Mouse (Mus musculus) olfactory bulb, adult 2 months (tissue): ENCODE data around the gene Sacm1l.

Experiments
- CTCF ChIP-seq: fragments of 200-500 bp; IDR thresholded peaks from 2 replicates; pipeline ENCODE4 v1.5.1; 2012; ENCODE audit warnings: low read depth, mild to moderate bottlenecking, low read length, moderate library complexity; ENCODE audit not compliant: insufficient read depth
- POLR2A ChIP-seq: fragments of 200-500 bp; IDR thresholded peaks from 2 replicates; pipeline ENCODE4 v1.6.1; 2012; ENCODE audit warnings: mild to moderate bottlenecking, low read depth, low read length, moderate library complexity; ENCODE audit not compliant: insufficient read depth

DNA sequence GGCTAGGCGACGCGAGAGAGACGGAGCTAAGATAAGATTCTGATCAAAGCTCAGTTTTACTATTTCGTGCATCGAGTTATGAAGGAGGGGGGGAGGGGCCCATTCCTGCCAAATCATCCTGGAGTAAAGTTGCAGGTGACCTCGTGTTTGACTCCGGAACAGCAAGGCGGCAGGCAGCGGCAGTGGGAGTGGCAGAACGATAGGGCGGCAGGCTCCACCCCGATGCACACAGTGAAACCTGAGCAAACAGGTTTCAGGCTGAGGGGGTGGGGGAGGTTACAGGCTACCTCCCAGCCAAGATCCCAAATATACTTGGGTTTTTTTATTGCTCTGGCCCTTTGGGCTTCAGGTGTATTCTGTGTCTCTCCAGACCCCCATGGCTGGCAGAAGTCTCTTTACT is 32.9 kb upstream of the Sacm1l start:
- TF ChIP-seq CTCF: no peak
- TF ChIP-seq POLR2A: no peak
